Mouse (Mus musculus): ENCODE data around the gene Gfy. TPM values are rescaled to one million over a fixed set of nuclear protein-coding genes. Genes with fewer than 3 reads are reported as not detected.

The Gfy gene
- polyA plus RNA-seq, 1 experiment, result not detected

- H3K9me3 ChIP-seq, result peaks cover 48% of the 10 kb centered on the region
Measured at GRCm38 (mm10) chr7:45172974-45173373, 6.4 kb downstream of the Gfy start.

DNA sequence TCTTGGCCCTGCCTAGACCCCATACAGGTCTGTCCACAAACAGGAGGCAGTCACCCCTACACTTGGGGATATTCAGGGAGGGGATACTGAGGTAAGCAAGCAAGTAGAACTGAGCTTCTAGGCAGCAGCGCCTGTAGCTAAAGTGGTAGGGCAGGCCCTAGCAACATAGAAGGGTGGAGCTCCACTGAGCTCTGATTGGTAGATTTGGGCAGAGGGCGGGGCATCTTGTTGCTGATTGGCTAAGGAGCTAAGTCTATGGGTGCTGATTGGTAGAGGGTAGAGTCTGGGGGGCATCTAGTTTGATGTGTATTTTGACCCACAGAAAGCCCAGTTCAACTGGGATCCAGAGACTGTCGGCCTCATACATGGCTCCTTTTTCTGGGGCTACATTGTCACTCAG lies 9.9 kb downstream of the Gfy start:
- TF ChIP-seq FLI1 (IDR thresholded peaks at IDR 0.05; ENCODE audit: low read length), result no peak
- no peak for TF ChIP-seq GATA1 (IDR thresholded peaks at IDR 0.05; ENCODE audit: borderline replicate concordance, low read length)
- H3K9me3 ChIP-seq, result peaks cover 55% of the 10 kb centered on the region
- H3K4me3 ChIP-seq (replicated peaks), result no peak overlapping the region
- peaks cover 24% of the 10 kb centered on the region for H3K4me1 ChIP-seq
- H3K36me3 ChIP-seq (replicated peaks; ENCODE audit: low read length), result peaks cover 4% of the 10 kb centered on the region
- H3K27me3 ChIP-seq (replicated peaks), result peaks cover 91% of the 10 kb centered on the region

More at GRCm38 (mm10) chr7:45172974-45173373, 6.4 kb downstream of the Gfy start:
- peak overlapping the region; percentile 14 for H3K4me3 ChIP-seq (replicated peaks)
- TF ChIP-seq GATA1 (IDR thresholded peaks at IDR 0.05; ENCODE audit: borderline replicate concordance, low read length) (no peak), FLI1 (IDR thresholded peaks at IDR 0.05; ENCODE audit: low read length) (no peak)
- H3K27me3 ChIP-seq (replicated peaks), result peaks cover 92% of the 10 kb centered on the region
- peaks cover 36% of the 10 kb centered on the region for H3K4me1 ChIP-seq
- H3K36me3 ChIP-seq (replicated peaks; ENCODE audit: low read length), result peaks cover 4% of the 10 kb centered on the region

DNA sequence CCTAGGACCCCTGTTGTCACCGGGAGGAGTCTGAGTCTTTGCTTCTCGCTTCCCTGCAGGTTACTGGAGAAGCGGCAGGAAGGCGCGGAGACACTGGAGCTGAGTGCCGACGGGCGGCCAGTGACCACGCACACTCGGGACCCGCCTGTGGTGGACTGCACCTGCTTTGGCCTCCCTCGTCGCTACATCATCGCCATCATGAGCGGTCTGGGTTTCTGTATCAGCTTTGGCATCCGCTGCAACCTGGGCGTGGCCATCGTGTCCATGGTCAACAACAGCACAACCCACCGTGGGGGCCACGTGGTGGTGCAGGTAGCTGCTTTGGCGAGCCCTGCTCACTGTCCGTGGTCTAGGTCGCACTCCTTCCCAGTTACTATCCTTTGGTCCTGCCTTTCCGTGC lies 10.7 kb downstream of the Gfy start:
- peak overlapping the region; percentile 62 for H3K4me3 ChIP-seq (replicated peaks)
- peaks cover 55% of the 10 kb centered on the region for H3K9me3 ChIP-seq
- peaks cover 28% of the 10 kb centered on the region for H3K4me1 ChIP-seq
- peaks cover 95% of the 10 kb centered on the region for H3K27me3 ChIP-seq (replicated peaks)
- no peak for TF ChIP-seq GATA1 (IDR thresholded peaks at IDR 0.05; ENCODE audit: borderline replicate concordance, low read length)
- no peak for TF ChIP-seq FLI1 (IDR thresholded peaks at IDR 0.05; ENCODE audit: low read length)
- peaks cover 4% of the 10 kb centered on the region for H3K36me3 ChIP-seq (replicated peaks; ENCODE audit: low read length)

DNA sequence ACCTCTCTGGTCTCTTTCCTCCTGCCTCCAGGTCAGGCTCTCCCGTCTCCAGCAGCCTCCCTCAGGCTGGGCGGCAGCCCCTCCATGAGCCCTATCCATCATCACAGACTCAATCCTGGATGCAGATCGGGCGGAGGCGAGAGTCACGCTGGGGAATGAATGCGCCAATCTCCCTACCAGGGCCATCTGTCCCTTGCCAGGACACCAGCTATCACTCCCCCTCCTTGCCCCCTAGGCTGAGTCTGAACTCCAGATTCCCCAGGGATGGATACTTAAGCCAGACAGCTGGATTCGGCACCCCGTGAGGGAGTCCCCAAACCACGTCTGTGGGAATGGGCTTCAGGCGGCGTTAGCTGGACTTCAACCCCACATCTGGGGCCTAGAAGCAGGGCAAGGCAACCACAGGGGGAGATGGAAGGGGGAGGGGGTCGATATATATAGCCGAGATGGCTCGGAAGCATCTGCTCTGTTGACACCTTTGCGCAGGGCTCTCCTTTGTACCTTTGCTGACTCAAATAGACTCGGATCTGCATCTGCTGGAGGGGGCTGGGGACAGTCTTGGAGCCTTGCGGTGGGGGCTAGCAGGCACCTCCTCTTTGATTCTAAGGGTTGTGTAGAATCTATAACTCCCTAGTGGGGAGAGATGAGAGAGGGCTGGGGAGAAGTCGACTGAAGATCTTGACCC lies 11.5 kb downstream of the Gfy start:
- Histone ChIP-seq H3K9me3 (peaks cover 54% of the 10 kb centered on the region), H3K27me3 (replicated peaks) (peaks cover 98% of the 10 kb centered on the region), H3K36me3 (replicated peaks; ENCODE audit: low read length) (peaks cover 4% of the 10 kb centered on the region), H3K4me1 (peaks cover 32% of the 10 kb centered on the region), H3K4me3 (replicated peaks) (no peak overlapping the region)
- TF ChIP-seq GATA1 (IDR thresholded peaks at IDR 0.05; ENCODE audit: borderline replicate concordance, low read length) (no peak), FLI1 (IDR thresholded peaks at IDR 0.05; ENCODE audit: low read length) (no peak)

GRCm38 (mm10) chr7:45166950-45167401 lies 12.4 kb downstream of the Gfy start:
- TF ChIP-seq FLI1 (IDR thresholded peaks at IDR 0.05; ENCODE audit: low read length), result no peak
- TF ChIP-seq GATA1 (IDR thresholded peaks at IDR 0.05; ENCODE audit: borderline replicate concordance, low read length), result no peak

DNA sequence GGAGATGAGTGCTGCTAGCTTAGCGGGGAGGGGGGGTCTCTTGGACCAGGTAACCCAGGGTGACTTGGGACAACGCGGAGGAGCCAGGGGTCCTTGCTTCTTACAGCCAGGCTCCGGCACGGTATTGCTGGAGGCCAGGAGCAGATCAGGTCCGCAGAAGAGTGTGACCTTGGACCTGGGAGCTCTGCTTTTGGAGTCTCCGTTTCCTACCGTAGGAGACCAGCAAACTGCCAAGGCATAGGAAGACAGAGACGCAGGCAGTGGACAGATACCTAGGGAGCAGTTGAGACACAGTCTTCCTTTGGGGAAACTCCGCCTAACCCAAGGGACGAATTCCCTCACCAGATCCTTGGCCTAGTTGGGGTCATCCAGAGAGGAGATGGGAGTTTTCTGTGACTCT lies 13.7 kb downstream of the Gfy start:
- no peak overlapping the region for H3K4me3 ChIP-seq (replicated peaks)

More at GRCm38 (mm10) chr7:45166950-45167401, 12.4 kb downstream of the Gfy start:
- Histone ChIP-seq H3K9me3 (peaks cover 44% of the 10 kb centered on the region), H3K4me3 (replicated peaks) (no peak overlapping the region), H3K4me1 (peaks cover 41% of the 10 kb centered on the region), H3K36me3 (replicated peaks; ENCODE audit: low read length) (peaks cover 4% of the 10 kb centered on the region), H3K27me3 (replicated peaks) (peaks cover 95% of the 10 kb centered on the region)

GRCm38 (mm10) chr7:45164833-45165232 lies 14.5 kb downstream of the Gfy start:
- Histone ChIP-seq H3K4me1 (peaks cover 46% of the 10 kb centered on the region), H3K4me3 (replicated peaks) (peak overlapping the region; percentile 44), H3K9me3 (peaks cover 25% of the 10 kb centered on the region), H3K27me3 (replicated peaks) (peaks cover 74% of the 10 kb centered on the region), H3K36me3 (replicated peaks; ENCODE audit: low read length) (peaks cover 17% of the 10 kb centered on the region)
- TF ChIP-seq GATA1 (IDR thresholded peaks at IDR 0.05; ENCODE audit: borderline replicate concordance, low read length), result no peak
- no peak for TF ChIP-seq FLI1 (IDR thresholded peaks at IDR 0.05; ENCODE audit: low read length)

More for the DNA sequence above, 13.7 kb downstream of the Gfy start:
- Histone ChIP-seq H3K9me3 (peaks cover 34% of the 10 kb centered on the region), H3K27me3 (replicated peaks) (peaks cover 83% of the 10 kb centered on the region), H3K4me1 (peaks cover 46% of the 10 kb centered on the region), H3K36me3 (replicated peaks; ENCODE audit: low read length) (peaks cover 8% of the 10 kb centered on the region)
- no peak for TF ChIP-seq FLI1 (IDR thresholded peaks at IDR 0.05; ENCODE audit: low read length)
- no peak for TF ChIP-seq GATA1 (IDR thresholded peaks at IDR 0.05; ENCODE audit: borderline replicate concordance, low read length)

DNA sequence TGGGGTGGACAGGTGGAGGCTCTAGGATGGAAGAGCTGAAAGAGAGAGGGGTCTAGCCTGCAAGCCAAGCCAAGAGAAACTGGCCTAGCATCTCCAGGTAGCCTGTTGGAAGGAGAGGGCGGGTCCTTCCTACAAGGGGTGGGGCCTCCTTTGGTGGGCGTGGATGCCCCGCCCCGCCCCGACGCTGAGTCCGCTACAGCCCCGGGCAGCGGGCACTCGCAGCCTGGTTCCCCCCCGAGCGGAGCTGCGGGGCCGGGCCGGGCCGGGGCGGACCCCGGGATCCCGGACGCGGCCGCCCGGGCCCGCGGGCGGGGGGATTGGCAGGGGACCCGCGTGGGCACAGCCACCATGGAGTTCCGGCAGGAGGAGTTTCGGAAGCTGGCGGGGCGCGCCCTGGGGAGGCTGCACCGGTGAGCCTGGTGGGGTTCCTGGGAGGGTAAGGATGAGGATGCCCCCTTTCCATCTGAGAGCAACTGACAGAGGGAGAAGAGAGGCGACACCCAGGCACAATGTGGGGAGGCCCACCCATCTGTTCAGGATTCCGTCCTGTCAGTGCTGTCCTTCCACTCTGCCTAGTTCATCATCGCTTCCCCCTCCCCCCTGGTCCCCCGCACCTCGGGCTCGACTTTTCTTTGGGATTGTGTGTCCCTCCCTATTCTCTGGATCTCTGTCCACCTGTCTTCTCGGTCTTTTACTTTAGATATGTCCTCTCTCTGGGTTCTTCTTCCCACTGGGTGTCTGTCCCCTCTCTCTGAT lies 15.5 kb downstream of the Gfy start, which contains the start of gene Slc17a7:
Gene Slc17a7 (plus strand): TSS at position 215 of the 756 bp plus-strand sequence.
- Histone ChIP-seq H3K36me3 (replicated peaks; ENCODE audit: low read length) (peaks cover 22% of the 10 kb centered on the region), H3K4me3 (replicated peaks) (peak within 1 kb of the TSS; percentile 88), H3K4me1 (peaks cover 46% of the 10 kb centered on the region), H3K27me3 (replicated peaks) (peaks cover 66% of the 10 kb centered on the region), H3K9me3 (peaks cover 16% of the 10 kb centered on the region)
- TF ChIP-seq FLI1 (IDR thresholded peaks at IDR 0.05; ENCODE audit: low read length) (no peak), GATA1 (IDR thresholded peaks at IDR 0.05; ENCODE audit: borderline replicate concordance, low read length) (no peak)

GRCm38 (mm10) chr7:45162996-45163615 lies 16.3 kb downstream of the Gfy start:
- peaks cover 8% of the 10 kb centered on the region; the same call in 1 of the 2 replicates for H3K9me3 ChIP-seq
- no peak overlapping the region for H3K4me3 ChIP-seq (replicated peaks)
- peaks cover 30% of the 10 kb centered on the region for H3K36me3 ChIP-seq (replicated peaks; ENCODE audit: low read length)
- TF ChIP-seq GATA1 (IDR thresholded peaks at IDR 0.05; ENCODE audit: borderline replicate concordance, low read length) (no peak), FLI1 (IDR thresholded peaks at IDR 0.05; ENCODE audit: low read length) (no peak)
- peaks cover 58% of the 10 kb centered on the region for H3K27me3 ChIP-seq (replicated peaks)
- peaks cover 39% of the 10 kb centered on the region for H3K4me1 ChIP-seq

Data from megakaryocyte, embryonic 14.5 days (primary cell).